In the genomic region with DNA sequence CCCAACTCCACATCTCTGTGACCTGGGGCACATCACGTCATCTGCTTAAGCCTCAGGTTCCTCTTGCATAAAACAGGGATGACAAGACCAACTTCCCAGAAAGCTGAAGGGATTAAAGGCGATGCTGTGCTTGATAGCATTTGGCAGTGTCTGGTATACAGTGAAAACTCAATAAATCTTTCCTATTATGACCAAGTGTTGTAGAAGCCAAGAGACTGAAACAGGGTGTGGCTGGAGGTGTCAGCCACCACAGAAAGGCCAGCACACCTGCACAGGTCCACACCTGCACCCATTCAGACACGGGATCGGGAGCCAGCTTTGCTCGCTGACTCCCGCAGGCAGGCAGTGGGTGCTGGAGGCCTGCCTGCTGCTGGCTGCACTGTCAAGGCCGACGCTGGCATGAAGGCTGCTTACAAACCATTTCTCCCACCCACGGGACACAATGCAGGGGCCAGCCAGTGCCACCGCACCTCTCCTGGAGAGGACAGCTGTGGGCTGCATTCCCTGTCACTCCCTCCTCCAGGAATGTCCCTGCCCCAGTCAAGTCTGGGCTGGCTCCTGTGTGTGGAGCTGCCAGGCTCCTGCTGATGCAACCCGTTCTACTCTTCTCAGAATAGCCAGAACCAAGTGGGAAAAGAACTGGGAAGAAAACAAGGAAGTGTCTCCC, we compare ENCODE assay signal across 11 mouse cellular contexts. TPM values are rescaled to one million over a fixed set of nuclear protein-coding genes. Genes with fewer than 3 reads are reported as not detected.
DNase-seq lines count a peak whose midpoint lies in the region; ATAC-seq and TF ChIP-seq lines count a peak whose summit lies in the region.
"Had no signal": no experiment of that assay in that cellular context is flagged by ENCODE, and none has a peak within 500 bp of the region (broad histone marks: within the 10 kb centered on the region; RNA-seq: fewer than 3 reads in every experiment).

No protein-coding gene starts in this region.

- TF ChIP-seq CTCF in stomach, postnatal 0 days (IDR thresholded peaks at IDR 0.05; ENCODE audit: low read depth): no peak

- H3K9me3 ChIP-seq in embryonic facial prominence, embryonic 15.5 days (replicated peaks): no peaks in the 10 kb centered on the region
- H3K9me3 ChIP-seq in stomach, postnatal 0 days (ENCODE audit: control insufficient read depth, low read length): no peaks in the 10 kb centered on the region
- H3K9me3 ChIP-seq in intestine, embryonic 15.5 days: no peaks in the 10 kb centered on the region
- H3K9me3 ChIP-seq: limb, embryonic 12.5 days had no signal

- peaks cover 9% of the 10 kb centered on the region; the same call in 1 of the 2 replicates for H3K4me1 ChIP-seq in embryonic facial prominence, embryonic 15.5 days
- H3K4me1 ChIP-seq in stomach, postnatal 0 days (replicated peaks; ENCODE audit: control insufficient read depth, insufficient read depth): no peaks in the 10 kb centered on the region
- H3K4me1 ChIP-seq in intestine, embryonic 15.5 days (replicated peaks): no peaks in the 10 kb centered on the region

- 66% methylated on average over 11 of the region's 11 CpGs for WGBS in embryonic facial prominence, embryonic 15.5 days
- 55% methylated on average over 11 of the region's 11 CpGs for WGBS in stomach, postnatal 0 days
- WGBS in intestine, embryonic 15.5 days: 77% methylated on average over 11 of the region's 11 CpGs

- H3K27ac ChIP-seq in embryonic facial prominence, embryonic 15.5 days (replicated peaks): peak overlapping the region; percentile 55; the same call in 1 of the 2 replicates
- peak overlapping the region; percentile 76 for H3K27ac ChIP-seq in stomach, postnatal 0 days (replicated peaks)
- no peak overlapping the region for H3K27ac ChIP-seq in intestine, embryonic 15.5 days
- H3K27ac ChIP-seq: limb, embryonic 12.5 days had no signal

- no peaks in the 10 kb centered on the region for H3K27me3 ChIP-seq in embryonic facial prominence, embryonic 15.5 days
- no peaks in the 10 kb centered on the region for H3K27me3 ChIP-seq in stomach, postnatal 0 days (ENCODE audit: control insufficient read depth, insufficient read depth, low read length)
- no peaks in the 10 kb centered on the region for H3K27me3 ChIP-seq in intestine, embryonic 15.5 days (replicated peaks)
- H3K27me3 ChIP-seq: limb, embryonic 12.5 days had no signal

- peak; percentile 80 for TF ChIP-seq EP300 in stomach, postnatal 0 days (optimal IDR thresholded peaks at IDR 0.05)

- no peak overlapping the region for H3K4me2 ChIP-seq in embryonic facial prominence, embryonic 15.5 days (replicated peaks)
- no peak overlapping the region for H3K4me2 ChIP-seq in stomach, postnatal 0 days (replicated peaks; ENCODE audit: low read depth)
- no peak overlapping the region for H3K4me2 ChIP-seq in intestine, embryonic 15.5 days (replicated peaks)
- H3K4me2 ChIP-seq: limb, embryonic 12.5 days had no signal

- H3K4me3 ChIP-seq in embryonic facial prominence, embryonic 15.5 days (replicated peaks): no peak overlapping the region
- no peak overlapping the region for H3K4me3 ChIP-seq in stomach, postnatal 0 days (ENCODE audit: low read depth, low read length)
- no peak overlapping the region for H3K4me3 ChIP-seq in intestine, embryonic 15.5 days (replicated peaks)
- H3K4me3 ChIP-seq: limb, embryonic 12.5 days had no signal

- ATAC-seq in embryonic facial prominence, embryonic 15.5 days (ENCODE audit: insufficient number of reproducible peaks, low FRiP score, low TSS enrichment, low read depth): no peak
- ATAC-seq in stomach, postnatal 0 days (ENCODE audit: low FRiP score, low TSS enrichment): peak; percentile 78
- no peak for ATAC-seq in intestine, embryonic 15.5 days

- peak; percentile 19 for DNase-seq in gastrocnemius, postnatal 10 days
- DNase-seq in gastrocnemius, postnatal 4 days (ENCODE audit: low spot score in 2 of 2): no peak
- peak; percentile 32 for DNase-seq in right cerebral cortex, adult 18-20 months
- no peak for DNase-seq in right cerebral cortex, postnatal 10 days (ENCODE audit: low spot score in 2 of 2)
- DNase-seq in stomach, postnatal 0 days (ENCODE audit: low spot score): no peak
- DNase-seq: lung, postnatal 36 days; spleen, adult 18-20 months had no signal

- no peak overlapping the region for H3K9ac ChIP-seq in embryonic facial prominence, embryonic 15.5 days
- H3K9ac ChIP-seq in stomach, postnatal 0 days (ENCODE audit: low read length): no peak overlapping the region
- no peak overlapping the region for H3K9ac ChIP-seq in intestine, embryonic 15.5 days
- H3K9ac ChIP-seq: limb, embryonic 12.5 days had no signal

- peaks cover 7% of the 10 kb centered on the region; the same call in 1 of the 2 replicates for H3K36me3 ChIP-seq in embryonic facial prominence, embryonic 15.5 days
- no peaks in the 10 kb centered on the region for H3K36me3 ChIP-seq in stomach, postnatal 0 days (ENCODE audit: control insufficient read depth, insufficient read depth, low read length)
- H3K36me3 ChIP-seq in intestine, embryonic 15.5 days: no peaks in the 10 kb centered on the region; the same call in 1 of the 2 replicates

RNA-seq across cellular contexts. Expression of a gene that starts 17.2 kb away (rescaled TPM):
- total RNA-seq in gastrocnemius, postnatal 10 days (2021): 1 to 10 TPM in 1 of 2 experiments, under 1 TPM in 1; 0.68 to 1.1 TPM
- 1 to 10 TPM; 1.4 to 2.0 TPM for total RNA-seq in gastrocnemius, postnatal 4 days (2021)
- polyA plus RNA-seq in embryonic facial prominence, embryonic 15.5 days (2015; fragmentation: Nextera tagmentation; extraction: Ambion mirVana): 2.1 and 4.3 TPM in 2 replicates
- 3.8 TPM in 2 replicates for polyA plus RNA-seq in stomach, postnatal 0 days (2015; fragmentation: Nextera tagmentation; extraction: Ambion mirVana)
- polyA plus RNA-seq in intestine, embryonic 15.5 days (2015; fragmentation: Nextera tagmentation; extraction: Ambion mirVana): 6.3 TPM in 2 replicates
- total RNA-seq: neutrophil, adult 5-6 weeks had no signal

RNA-seq across cellular contexts. Expression of a gene that starts 32.0 kb away (rescaled TPM):
- total RNA-seq in gastrocnemius, postnatal 10 days (2021): 100 to 1,000 TPM; 146 to 154 TPM
- 100 to 1,000 TPM; 124 to 135 TPM for total RNA-seq in gastrocnemius, postnatal 4 days (2021)
- polyA plus RNA-seq in embryonic facial prominence, embryonic 15.5 days (2015; fragmentation: Nextera tagmentation; extraction: Ambion mirVana): 46.1 and 49.6 TPM in 2 replicates
- polyA plus RNA-seq in stomach, postnatal 0 days (2015; fragmentation: Nextera tagmentation; extraction: Ambion mirVana): 21.5 and 24.6 TPM in 2 replicates
- polyA plus RNA-seq in intestine, embryonic 15.5 days (2015; fragmentation: Nextera tagmentation; extraction: Ambion mirVana): 34.9 and 39.3 TPM in 2 replicates

RNA-seq across cellular contexts. Expression of a gene that starts 54.9 kb away (rescaled TPM):
- total RNA-seq in gastrocnemius, postnatal 10 days (2021): 1 to 10 TPM; 3.1 to 3.3 TPM
- total RNA-seq in gastrocnemius, postnatal 4 days (2021): 1 to 10 TPM; 4.6 to 5.3 TPM
- polyA plus RNA-seq in embryonic facial prominence, embryonic 15.5 days (2015; fragmentation: Nextera tagmentation; extraction: Ambion mirVana): 15.8 and 16.7 TPM in 2 replicates
- polyA plus RNA-seq in stomach, postnatal 0 days (2015; fragmentation: Nextera tagmentation; extraction: Ambion mirVana): 8.1 and 8.6 TPM in 2 replicates
- polyA plus RNA-seq in intestine, embryonic 15.5 days (2015; fragmentation: Nextera tagmentation; extraction: Ambion mirVana): 17.1 and 18.3 TPM in 2 replicates

RNA-seq across cellular contexts. Expression of a gene that starts 59.6 kb away (rescaled TPM):
- total RNA-seq in gastrocnemius, postnatal 10 days (2021): 10 to 100 TPM; 60.6 to 74.5 TPM
- total RNA-seq in gastrocnemius, postnatal 4 days (2021): 10 to 100 TPM; 67.0 to 70.8 TPM
- 252 and 271 TPM in 2 replicates for polyA plus RNA-seq in embryonic facial prominence, embryonic 15.5 days (2015; fragmentation: Nextera tagmentation; extraction: Ambion mirVana)
- 242 and 249 TPM in 2 replicates for polyA plus RNA-seq in stomach, postnatal 0 days (2015; fragmentation: Nextera tagmentation; extraction: Ambion mirVana)
- polyA plus RNA-seq in intestine, embryonic 15.5 days (2015; fragmentation: Nextera tagmentation; extraction: Ambion mirVana): 239 and 288 TPM in 2 replicates

Comparison
In these comparisons a context has a peak if more than half of its experiments do, and no peak if none do; other contexts are left out.
1. DNase-seq: peak in gastrocnemius, postnatal 10 days (single experiment) and right cerebral cortex, adult 18-20 months (single experiment); none in gastrocnemius, postnatal 4 days (0 of 2), right cerebral cortex, postnatal 10 days (0 of 2) and stomach, postnatal 0 days (single experiment).